Mouse (Mus musculus): ENCODE results near the gene Ankrd39.
"Not testable (repeated sequence)": the region's sequence is repeated elsewhere in the genome, so short reads cannot be mapped to it uniquely, and the experiment has no call there.

Gene Ankrd39

GRCm38 (mm10) chr1:36552506-36552905, 5.3 kb upstream of the Ankrd39 start:
- DNase-seq (ENCODE audit: low spot score in 2 of 2) = no peak

GRCm38 (mm10) chr1:36551904-36552303, 4.7 kb upstream of the Ankrd39 start:
- no peak for DNase-seq (ENCODE audit: low spot score in 2 of 2)

- DNase-seq (ENCODE audit: low spot score in 2 of 2) = no peak
Observed at GRCm38 (mm10) chr1:36550075-36550863, 3.0 kb upstream of the Ankrd39 start.

GRCm38 (mm10) chr1:36549491-36549890, 2.2 kb upstream of the Ankrd39 start:
- no peak for DNase-seq (ENCODE audit: low spot score in 2 of 2)

- no peak for DNase-seq (ENCODE audit: low spot score in 2 of 2)
Observed at GRCm38 (mm10) chr1:36548771-36549170, 1.5 kb upstream of the Ankrd39 start.

GRCm38 (mm10) chr1:36547981-36548598, 845 bp upstream of the Ankrd39 start:
- peak in 1 of 2 experiments; percentile 28 for DNase-seq (ENCODE audit: low spot score in 2 of 2)

GRCm38 (mm10) chr1:36545845-36546600, 1.2 kb downstream of the Ankrd39 start:
- peak; percentile 22 to 38 for DNase-seq (ENCODE audit: low spot score in 2 of 2)

- DNase-seq (ENCODE audit: low spot score in 2 of 2) = no peak
Observed at GRCm38 (mm10) chr1:36545382-36545781, 1.9 kb downstream of the Ankrd39 start.

- no peak for DNase-seq (ENCODE audit: low spot score in 2 of 2)
Observed at GRCm38 (mm10) chr1:36542925-36543324, 4.3 kb downstream of the Ankrd39 start.

- DNase-seq (ENCODE audit: low spot score in 2 of 2) = no peak
Observed at GRCm38 (mm10) chr1:36541844-36542243, 5.4 kb downstream of the Ankrd39 start.

- no peak for DNase-seq (ENCODE audit: low spot score in 2 of 2)
Observed at GRCm38 (mm10) chr1:36540807-36541206, 6.4 kb downstream of the Ankrd39 start.

GRCm38 (mm10) chr1:36540132-36540531, 7.1 kb downstream of the Ankrd39 start:
- no peak for DNase-seq (ENCODE audit: low spot score in 2 of 2)

GRCm38 (mm10) chr1:36539186-36539585, 8.1 kb downstream of the Ankrd39 start, which contains the start of gene Gm42417:
TSS of gene Gm42417 (minus strand) at chr1:36539429.
- DNase-seq (ENCODE audit: low spot score in 2 of 2) = no peak

- no peak for DNase-seq (ENCODE audit: low spot score in 2 of 2)
Observed at GRCm38 (mm10) chr1:36538727-36539126, 8.5 kb downstream of the Ankrd39 start.

- DNase-seq (ENCODE audit: low spot score in 2 of 2) = not testable (repeated sequence)
Observed at GRCm38 (mm10) chr1:36536783-36537182, 10.5 kb downstream of the Ankrd39 start, which contains the start of gene Ankrd23. TSS of gene Ankrd23 (minus strand) at chr1:36536883.

- DNase-seq (ENCODE audit: low spot score in 2 of 2) = no peak
Observed at GRCm38 (mm10) chr1:36536397-36536728, 10.9 kb downstream of the Ankrd39 start.

- DNase-seq (ENCODE audit: low spot score in 2 of 2) = no peak
Observed at GRCm38 (mm10) chr1:36535477-36536396, 11.5 kb downstream of the Ankrd39 start.

- DNase-seq (ENCODE audit: low spot score in 2 of 2) = no peak
Observed at GRCm38 (mm10) chr1:36534595-36535058, 12.6 kb downstream of the Ankrd39 start.

- DNase-seq (ENCODE audit: low spot score in 2 of 2) = no peak
Observed at GRCm38 (mm10) chr1:36533546-36533945, 13.7 kb downstream of the Ankrd39 start.

- DNase-seq (ENCODE audit: low spot score in 2 of 2) = no peak
Observed at GRCm38 (mm10) chr1:36531461-36531860, 15.8 kb downstream of the Ankrd39 start.

GRCm38 (mm10) chr1:36530962-36531361, 16.3 kb downstream of the Ankrd39 start:
- DNase-seq (ENCODE audit: low spot score in 2 of 2) = no peak
